Mouse (Mus musculus) lung, postnatal 0 days (tissue): ENCODE data around the gene Rbsn. TPM values are rescaled to one million over a fixed set of nuclear protein-coding genes. Genes with fewer than 3 reads are reported as not detected.
A peak's percentile ranks its signal among the peaks of the same experiment; 100 is the strongest.

Experiments
- ATAC-seq: fragments of 200-750 bp; cut with Nextera tagmentation; 2 replicates; pipeline ENCODE4 v1.8.0; 2017; ENCODE audit warnings: moderate library complexity
- DNase-seq: peaks from one replicate; pipeline ENCODE4 v3.0.0-alpha.2; 2016; ENCODE audit warnings: low spot score
- H3K27ac ChIP-seq: fragments of 300-500 bp; sonication (generic); 2 replicates; pipeline ENCODE4 v1.5.1; 2014; ENCODE audit warnings: antibody characterized with exemption, mild to moderate bottlenecking, low read length, mixed read lengths
- H3K27me3 ChIP-seq: fragments of 300-500 bp; sonication (generic); replicated peaks from 2 replicates; pipeline ENCODE4 v1.6.1; 2014; ENCODE audit warnings: low read length, mixed read lengths; ENCODE audit not compliant: insufficient read depth
- H3K36me3 ChIP-seq: fragments of 300-500 bp; sonication (generic); 2 replicates; pipeline ENCODE4 v1.6.1; 2014; ENCODE audit warnings: low read length, mixed read lengths; ENCODE audit not compliant: insufficient read depth
- H3K4me1 ChIP-seq: fragments of 300-500 bp; sonication (generic); 2 replicates; pipeline ENCODE4 v1.6.1; 2014; ENCODE audit warnings: antibody characterized with exemption, low read depth, low read length, mixed read lengths; ENCODE audit not compliant: insufficient read depth
- H3K4me2 ChIP-seq: fragments of 300-500 bp; sonication (generic); replicated peaks from 2 replicates; pipeline ENCODE4 v1.6.1; 2014; ENCODE audit warnings: low read depth, mild to moderate bottlenecking, low read length, moderate library complexity, mixed read lengths
- H3K4me3 ChIP-seq: fragments of 300-500 bp; sonication (generic); 2 replicates; pipeline ENCODE4 v1.5.1; 2014; ENCODE audit warnings: low read depth, low read length
- H3K9ac ChIP-seq: fragments of 300-500 bp; sonication (generic); replicated peaks from 2 replicates; pipeline ENCODE4 v1.6.1; 2014; ENCODE audit warnings: low read depth, mild to moderate bottlenecking
- H3K9me3 ChIP-seq: fragments of 300-500 bp; sonication (generic); 2 replicates; pipeline ENCODE4 v1.6.1; 2016; ENCODE audit warnings: low read length, mixed read lengths
- CTCF ChIP-seq: IDR thresholded peaks from 2 replicates; pipeline ENCODE4 v1.5.1; 2016; ENCODE audit warnings: antibody characterized with exemption, mild to moderate bottlenecking
- EP300 ChIP-seq: IDR thresholded peaks from 2 replicates; pipeline ENCODE4 v1.6.1; 2016; ENCODE audit warnings: antibody characterized with exemption, mild to moderate bottlenecking, control low read depth
- WGBS: fragments of 180-500 bp; shearing (Covaris S2); extraction: QIAGEN DNeasy Blood & Tissue Kit; methylation state at CpG from one replicate; pipeline ENCODE4 v1.1.7; 2014; 5-methylcytosine and 5-hydroxymethylcytosine counted together
- polyA plus RNA-seq: library from polyadenylated mRNA; unstranded; fragments of >200 nt; fragmentation: Nextera tagmentation; extraction: Ambion mirVana; gene quantifications from 2 replicates; pipeline ENCODE4 v1.2.1, GENCODE M21; 2015

Rbsn gene
- polyA plus RNA-seq, 1 experiment from 2014 or later: 14.3 TPM

DNA sequence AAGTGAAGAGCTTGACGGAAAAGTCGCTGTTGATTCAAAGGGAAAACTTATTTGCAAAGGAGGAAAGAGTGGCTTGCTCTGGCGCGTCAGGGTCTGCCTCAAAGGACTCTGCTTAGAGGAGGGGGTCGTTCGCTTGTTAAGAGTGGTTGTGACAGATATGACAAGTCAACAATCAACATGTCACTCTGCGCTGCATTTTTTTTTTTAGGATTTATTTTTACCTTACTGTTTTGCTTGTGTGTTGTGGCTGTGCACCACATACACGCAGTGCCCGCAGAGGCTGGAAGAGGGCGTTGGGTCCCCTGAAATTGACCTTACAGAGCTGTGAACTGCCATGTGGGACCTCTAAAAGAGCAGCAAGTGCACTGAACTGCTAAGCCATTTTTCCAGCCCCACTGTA lies 30.5 kb downstream of the Rbsn start:
- H3K4me2 ChIP-seq: peak overlapping the region; percentile 96

DNA sequence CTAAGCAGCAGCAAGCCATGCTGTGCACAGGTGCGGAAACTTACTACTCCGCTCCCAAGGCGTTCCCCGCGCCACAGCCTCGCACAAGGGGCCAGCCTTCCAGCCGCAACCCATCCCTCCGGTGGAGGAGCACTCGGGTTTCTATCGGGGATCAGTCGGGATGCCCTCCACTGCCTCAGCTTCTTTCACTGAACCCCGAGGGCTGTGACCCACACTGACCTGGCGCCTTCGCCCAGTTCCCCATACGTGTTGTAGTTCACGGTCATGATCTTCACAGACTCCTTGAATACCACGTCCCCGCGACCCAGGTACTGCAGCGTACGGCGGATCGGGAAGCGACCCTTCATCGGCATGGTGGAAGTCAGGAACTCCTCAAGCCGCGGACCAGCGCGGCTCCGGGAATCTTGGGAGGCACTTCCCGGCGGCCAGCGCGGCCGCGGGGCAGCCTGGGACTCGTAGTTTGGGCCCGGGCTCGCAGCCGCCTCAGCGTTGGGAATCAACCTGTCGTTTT lies 31.0 kb downstream of the Rbsn start, which contains the start of gene Mrps25:
Gene Mrps25, minus strand, starts transcription at position 413 of the 511 bp plus-strand sequence.
- no peak for TF ChIP-seq CTCF
- H3K9ac ChIP-seq: peak within 1 kb of the TSS; percentile 53
- peak within 1 kb of the TSS; percentile 68 for H3K4me3 ChIP-seq
- H3K27ac ChIP-seq: peak within 1 kb of the TSS; percentile 34; the same call in 1 of the 2 replicates
- ATAC-seq: peak; percentile 95
- peak within 1 kb of the TSS; percentile 96 for H3K4me2 ChIP-seq
- no peaks in the 10 kb centered on the region; the same call in 1 of the 2 replicates for H3K9me3 ChIP-seq
- H3K36me3 ChIP-seq: peaks cover 10% of the 10 kb centered on the region; the same call in 1 of the 2 replicates
- H3K4me1 ChIP-seq: peaks cover 8% of the 10 kb centered on the region
- 0% methylated on average over 42 of the region's 42 CpGs for WGBS
- DNase-seq: peak; percentile 76
- no peaks in the 10 kb centered on the region for H3K27me3 ChIP-seq

More for the DNA sequence above, 30.5 kb downstream of the Rbsn start:
- Histone ChIP-seq H3K27ac (no peak overlapping the region), H3K9me3 (no peaks in the 10 kb centered on the region; the same call in 1 of the 2 replicates), H3K4me1 (peaks cover 8% of the 10 kb centered on the region), H3K9ac (peak overlapping the region; percentile 53; the same call in 1 of the 2 replicates), H3K36me3 (peaks cover 14% of the 10 kb centered on the region; the same call in 1 of the 2 replicates), H3K27me3 (no peaks in the 10 kb centered on the region), H3K4me3 (peak overlapping the region; percentile 68)
- DNase-seq (no peak), ATAC-seq (peak; percentile 57)
- TF ChIP-seq CTCF: peak; percentile 45
- TF ChIP-seq EP300: no peak
- WGBS: 6% methylated on average over 10 of the region's 10 CpGs

DNA sequence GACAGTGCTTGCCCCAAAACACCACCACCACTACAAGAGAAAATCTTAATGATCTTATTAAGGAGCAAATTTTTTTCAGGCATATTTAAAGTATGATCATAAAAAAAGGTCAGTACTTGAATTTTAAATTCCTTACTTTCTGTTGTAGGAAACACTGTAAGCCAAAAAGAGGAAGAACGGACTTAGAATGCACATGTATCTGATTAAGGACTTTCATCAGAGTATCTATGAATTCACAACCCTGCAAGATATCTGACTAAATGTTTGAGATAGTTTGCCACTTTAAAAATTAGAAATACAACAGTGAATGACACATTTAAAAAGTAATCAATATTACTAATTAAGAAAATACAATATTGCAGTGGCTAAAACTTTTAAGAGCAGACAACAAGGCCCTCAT lies 38.3 kb downstream of the Rbsn start:
- H3K27ac ChIP-seq: no peak overlapping the region
- 94% methylated on average over 1 of the region's 1 CpGs for WGBS
- no peaks in the 10 kb centered on the region; the same call in 1 of the 2 replicates for H3K9me3 ChIP-seq
- TF ChIP-seq EP300: no peak
- TF ChIP-seq CTCF: no peak
- H3K4me2 ChIP-seq: no peak overlapping the region
- H3K36me3 ChIP-seq: peaks cover 15% of the 10 kb centered on the region; the same call in 1 of the 2 replicates
- no peaks in the 10 kb centered on the region for H3K27me3 ChIP-seq
- no peaks in the 10 kb centered on the region for H3K4me1 ChIP-seq
- no peak for ATAC-seq
- no peak for DNase-seq
- no peak overlapping the region for H3K4me3 ChIP-seq
- H3K9ac ChIP-seq: no peak overlapping the region

DNA sequence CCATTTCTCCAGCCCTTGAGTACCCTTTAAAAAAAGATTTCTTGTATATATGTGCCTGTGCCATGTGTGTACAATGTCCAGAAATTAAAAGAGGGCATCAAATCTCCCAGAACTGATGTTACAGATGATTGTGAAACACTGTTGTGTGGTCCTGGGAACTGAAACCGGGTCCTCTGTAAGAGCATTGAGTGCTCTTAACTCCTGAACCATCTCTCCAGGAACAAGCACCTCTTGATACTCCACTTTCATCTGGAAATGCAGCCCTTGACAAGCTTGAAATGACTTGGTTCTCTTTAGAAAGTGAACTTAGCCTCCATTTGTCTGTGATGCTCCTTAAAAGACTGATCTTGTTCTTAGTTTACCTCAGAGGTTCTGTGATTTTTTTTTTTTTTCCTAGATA lies 52.0 kb downstream of the Rbsn start:
- no peaks in the 10 kb centered on the region for H3K4me1 ChIP-seq
- no peak overlapping the region for H3K9ac ChIP-seq
- no peak overlapping the region for H3K4me2 ChIP-seq
- peak; percentile 71 for ATAC-seq
- H3K27ac ChIP-seq: no peak overlapping the region
- peak; percentile 62 for DNase-seq
- WGBS: 70% methylated on average over 1 of the region's 1 CpGs
- H3K27me3 ChIP-seq: no peaks in the 10 kb centered on the region
- 0 out of 2 replicates have a peak, but pooled peaks have one; percentile 7 for TF ChIP-seq EP300
- no peak for TF ChIP-seq CTCF
- H3K36me3 ChIP-seq: peaks cover 35% of the 10 kb centered on the region; the same call in 1 of the 2 replicates
- no peaks in the 10 kb centered on the region for H3K9me3 ChIP-seq
- H3K4me3 ChIP-seq: no peak overlapping the region

DNA sequence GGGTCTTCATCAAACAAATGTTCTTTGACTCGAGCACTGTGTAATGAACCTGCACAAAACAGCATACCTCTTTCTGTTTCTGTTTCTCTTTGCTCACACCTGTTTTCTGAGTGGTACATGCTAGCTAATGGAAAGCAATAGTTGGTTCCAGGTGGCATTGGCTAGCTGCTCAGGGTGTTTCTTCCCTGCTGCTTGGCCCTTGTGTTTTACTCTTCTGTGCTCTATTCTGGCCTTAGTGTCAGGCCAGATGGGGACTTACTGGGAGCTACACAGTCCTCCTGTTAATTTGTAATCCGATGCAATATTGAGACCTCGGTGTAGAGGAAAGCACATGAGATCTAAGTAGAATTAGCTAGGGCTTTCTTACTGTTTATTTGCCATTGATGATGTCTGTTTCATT lies 55.9 kb downstream of the Rbsn start:
- H3K27me3 ChIP-seq: no peaks in the 10 kb centered on the region
- no peaks in the 10 kb centered on the region for H3K4me1 ChIP-seq
- peaks cover 52% of the 10 kb centered on the region; the same call in 1 of the 2 replicates for H3K36me3 ChIP-seq
- no peak overlapping the region for H3K9ac ChIP-seq
- TF ChIP-seq EP300: no peak
- no peak for TF ChIP-seq CTCF
- no peak overlapping the region for H3K4me2 ChIP-seq
- H3K9me3 ChIP-seq: no peaks in the 10 kb centered on the region
- H3K4me3 ChIP-seq: no peak overlapping the region
- ATAC-seq (no peak), DNase-seq (no peak)
- H3K27ac ChIP-seq: no peak overlapping the region
- 94% methylated on average over 3 of the region's 3 CpGs for WGBS

DNA sequence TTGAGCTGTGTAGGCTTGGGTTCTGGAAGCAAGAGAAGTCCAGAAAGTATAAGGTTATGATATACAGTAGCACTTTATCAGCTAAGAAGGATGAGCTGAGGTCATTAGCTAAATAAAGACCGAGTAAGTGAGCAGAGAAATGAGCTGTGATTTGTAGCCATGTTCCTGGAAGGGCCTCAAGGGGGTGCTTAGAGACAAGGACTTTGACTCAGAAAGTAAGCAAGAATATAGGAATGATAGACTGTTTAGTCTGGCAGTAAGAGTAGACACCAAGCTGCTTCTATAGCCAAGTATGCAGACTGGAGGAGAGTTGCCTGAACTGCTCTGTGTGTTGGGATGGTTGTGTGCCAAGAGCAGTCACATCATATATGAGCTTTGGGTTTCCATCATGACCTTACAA lies 61.0 kb downstream of the Rbsn start:
- peaks cover 39% of the 10 kb centered on the region; the same call in 1 of the 2 replicates for H3K36me3 ChIP-seq
- H3K9ac ChIP-seq: no peak overlapping the region
- H3K27me3 ChIP-seq: no peaks in the 10 kb centered on the region
- DNase-seq: peak; percentile 38
- WGBS: 35% methylated on average over 1 of the region's 1 CpGs
- no peaks in the 10 kb centered on the region for H3K9me3 ChIP-seq
- no peak overlapping the region for H3K27ac ChIP-seq
- no peak overlapping the region for H3K4me2 ChIP-seq
- no peaks in the 10 kb centered on the region for H3K4me1 ChIP-seq
- H3K4me3 ChIP-seq: no peak overlapping the region
- ATAC-seq: peak; percentile 67
- TF ChIP-seq EP300: no peak
- peak; percentile 26 for TF ChIP-seq CTCF
